Mouse (Mus musculus) heart, adult 2 months (tissue): ENCODE measurements around the gene Olig1.

Source experiments
- CTCF ChIP-seq: fragments of 200-600 bp; IDR thresholded peaks from 2 replicates; pipeline ENCODE4 v1.8.1; 2022; ENCODE audit warnings: antibody characterized with exemption, mild to moderate bottlenecking, moderate library complexity
- POLR2A ChIP-seq: fragments of 200-500 bp; IDR thresholded peaks from 2 replicates; pipeline ENCODE4 v1.6.1; 2011; ENCODE audit warnings: mild to moderate bottlenecking, low read depth, low read length, control low read depth; ENCODE audit not compliant: insufficient read depth

DNA sequence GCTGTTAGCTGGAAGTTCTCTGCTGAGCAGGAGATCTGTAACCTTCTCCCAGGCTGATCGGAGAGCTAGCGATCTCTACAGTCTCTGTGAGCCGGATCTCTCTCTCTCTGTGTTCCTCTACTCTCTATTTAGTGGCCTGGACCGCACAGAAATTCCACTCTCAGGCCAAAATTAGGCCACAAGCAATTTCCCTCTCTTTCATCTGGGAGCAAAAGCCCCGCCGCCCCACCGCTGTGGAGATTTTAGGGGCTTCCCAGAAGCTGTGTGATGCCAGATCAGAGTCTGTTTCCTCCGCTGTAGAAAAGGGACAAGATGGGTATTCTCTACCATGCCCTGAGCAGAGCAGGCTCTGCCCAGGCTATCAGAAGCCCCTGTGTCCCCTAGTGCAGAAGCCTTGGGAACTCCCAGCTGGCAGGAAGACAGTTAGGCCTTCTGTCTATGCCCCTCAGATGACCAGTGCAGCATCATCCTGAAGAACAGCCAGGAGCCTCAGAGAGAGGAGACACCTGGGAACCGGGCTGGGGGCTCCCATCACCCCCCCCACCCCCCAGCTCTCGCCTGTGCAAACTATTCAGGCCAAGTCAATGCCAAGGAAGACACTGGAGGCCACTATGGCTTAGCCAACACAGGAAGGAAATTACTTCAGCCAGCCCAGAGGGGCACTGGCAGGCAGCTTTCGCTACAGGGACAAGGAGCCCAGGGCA is 36.2 kb upstream of the Olig1 start:
- TF ChIP-seq POLR2A (no peak), CTCF (no peak)
